Mouse (Mus musculus) C2C12 (cell line): Measurements from ENCODE around the gene H2-K1.

Experiments
- CEBPB ChIP-seq: IDR thresholded peaks from one replicate; pipeline ENCODE4 v1.6.1; 2011; ENCODE audit warnings: low read depth, mild to moderate bottlenecking, control low read depth, moderate library complexity
- CTCF ChIP-seq: IDR thresholded peaks from one replicate; pipeline ENCODE4 v1.5.1; 2011; ENCODE audit not compliant: control insufficient read depth, insufficient read depth, insufficient read length
- MAX ChIP-seq: IDR thresholded peaks from one replicate; pipeline ENCODE4 v1.6.1; 2011; ENCODE audit warnings: mild to moderate bottlenecking, control low read depth
- MYOD1 ChIP-seq: IDR thresholded peaks from one replicate; pipeline ENCODE4 v1.6.1; 2011; ENCODE audit warnings: low read depth; ENCODE audit not compliant: control insufficient read depth, insufficient read length
- MYOG ChIP-seq: IDR thresholded peaks from one replicate; pipeline ENCODE4 v1.6.1; 2011; ENCODE audit not compliant: control insufficient read depth, insufficient read length; ENCODE audit errors: extremely low read depth
- USF1 ChIP-seq: IDR thresholded peaks from one replicate; pipeline ENCODE4 v1.6.1; 2011; ENCODE audit warnings: low read depth, mild to moderate bottlenecking, control low read depth, moderate library complexity

GRCm38 (mm10) chr17:34010156-34010555, 10.0 kb upstream of the H2-K1 start:
- no peak for TF ChIP-seq CTCF
- TF ChIP-seq USF1: no peak
- TF ChIP-seq MAX: no peak
- no peak for TF ChIP-seq MYOD1
- no peak for TF ChIP-seq MYOG
- TF ChIP-seq CEBPB: no peak
